Mouse (Mus musculus): ENCODE measurements around the gene Itgb8.

Gene Itgb8

GRCm38 (mm10) chr12:119146031-119146430, 92.6 kb downstream of the Itgb8 start:
- no peak for DNase-seq (ENCODE audit: low spot score)

- peak; percentile 7 for DNase-seq (ENCODE audit: low spot score)
Observed at GRCm38 (mm10) chr12:119137946-119138345, 100.7 kb downstream of the Itgb8 start.

- no peak for DNase-seq (ENCODE audit: low spot score)
Observed at GRCm38 (mm10) chr12:119113522-119114135, 125.0 kb downstream of the Itgb8 start.

- DNase-seq (ENCODE audit: low spot score), result no peak
Observed at GRCm38 (mm10) chr12:119110091-119110490, 128.5 kb downstream of the Itgb8 start.

Measured in ovary, adult 18-20 months (tissue).